Mouse (Mus musculus): ENCODE results near the gene Nipa2. TPM values are rescaled to one million over a fixed set of nuclear protein-coding genes. Genes with fewer than 3 reads are reported as not detected.

Gene Nipa2
- 10 to 100 TPM; 49.1 to 66.3 (median 54.7) TPM for total RNA-seq (2022)

DNA sequence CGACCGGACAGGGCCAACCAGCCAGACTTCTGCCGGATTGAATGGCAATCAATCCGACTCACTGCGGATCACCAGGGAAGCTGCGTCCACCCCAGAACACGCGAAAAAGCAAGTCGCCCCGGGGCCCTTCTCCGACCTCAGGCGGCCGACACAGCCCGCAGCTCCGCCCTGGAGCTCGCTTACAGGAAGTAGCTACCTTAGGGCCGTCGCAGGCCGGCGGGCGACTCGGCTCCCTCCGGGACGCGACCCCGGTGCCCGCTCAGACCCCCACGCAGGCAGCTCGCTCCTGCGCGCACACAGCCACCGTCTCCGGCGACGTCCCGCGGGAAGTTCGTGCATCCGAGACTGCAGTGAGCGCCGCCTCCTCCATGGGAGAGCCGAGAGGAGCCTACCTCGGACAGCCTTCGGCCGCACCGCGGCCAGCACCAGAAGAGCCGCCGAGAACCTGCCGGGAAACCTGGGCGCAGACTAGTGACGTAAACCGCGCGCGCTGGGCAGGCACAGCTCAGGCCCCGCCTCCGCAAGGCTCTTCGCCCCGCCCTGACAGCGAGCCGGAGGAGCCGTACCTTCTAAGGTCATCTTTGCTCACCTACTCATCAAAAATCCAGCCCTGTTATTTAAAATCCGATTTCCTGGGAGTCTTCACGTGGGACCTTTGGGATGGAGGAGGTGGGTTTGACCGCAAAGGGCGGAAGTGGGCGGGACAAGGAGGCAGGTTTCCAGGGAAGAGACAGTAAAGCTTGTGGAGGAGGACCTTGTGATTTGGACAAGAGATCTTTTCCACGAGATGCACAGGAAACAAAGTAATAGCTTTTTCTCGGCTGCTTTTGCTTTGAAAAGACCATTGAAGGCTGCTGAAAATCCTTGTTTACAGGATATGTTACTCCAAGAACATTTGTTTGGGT is at the start of gene Nipa2:
TSS of gene Nipa2 (minus strand) at position 473 of the 905 bp plus-strand sequence.
- DNase-seq = peak; percentile 88

DNA sequence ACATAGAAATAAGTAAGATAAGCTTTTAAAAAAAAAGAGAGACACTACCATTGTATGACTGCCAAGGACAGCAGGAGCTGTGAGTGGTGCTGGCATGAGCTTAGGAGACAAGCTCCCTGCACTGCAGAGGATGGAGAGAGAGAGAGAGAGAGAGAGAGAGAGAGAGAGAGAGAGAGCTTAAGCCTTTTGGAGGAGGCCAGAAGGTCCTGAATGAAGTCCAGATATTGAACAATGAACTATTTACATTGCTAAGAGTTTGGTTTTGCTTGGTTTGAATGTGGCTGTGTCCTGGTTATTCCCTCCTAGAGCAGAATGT is 48.7 kb upstream of the Nipa2 start:
- no peak for DNase-seq

DNA sequence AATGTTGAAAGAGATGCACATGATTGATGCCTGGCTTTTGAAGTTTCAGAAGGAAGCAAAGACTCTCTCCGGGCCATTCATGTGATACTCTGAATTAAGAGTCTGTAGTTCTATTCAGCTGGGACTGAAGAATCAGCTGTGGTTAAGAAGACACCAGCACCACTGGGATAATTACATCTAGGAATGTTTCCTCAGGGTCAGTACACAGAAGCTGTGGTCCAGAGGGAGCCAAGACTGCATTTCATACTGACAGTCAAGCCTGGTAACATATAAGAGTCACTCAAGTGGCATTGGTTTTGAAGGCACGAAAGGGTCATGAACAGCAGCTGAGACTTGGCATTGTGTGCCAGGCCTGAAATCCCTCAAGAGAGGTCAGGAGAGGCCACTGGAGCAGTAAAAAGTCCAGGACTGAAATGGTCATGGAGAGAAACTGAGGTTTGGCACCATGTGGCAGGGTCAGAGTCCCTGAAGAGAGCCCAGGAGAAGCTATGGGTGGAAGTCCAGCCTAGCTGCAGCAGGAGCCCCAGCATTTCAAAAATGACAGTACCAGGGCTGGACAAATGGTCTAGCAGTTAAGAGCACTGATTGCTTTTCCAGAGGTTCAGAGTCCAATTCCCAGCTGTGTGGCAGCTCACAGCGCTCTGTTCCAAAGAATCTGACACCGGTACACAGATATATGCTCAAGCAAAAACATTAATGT is 48.2 kb upstream of the Nipa2 start:
- no peak for DNase-seq

DNA sequence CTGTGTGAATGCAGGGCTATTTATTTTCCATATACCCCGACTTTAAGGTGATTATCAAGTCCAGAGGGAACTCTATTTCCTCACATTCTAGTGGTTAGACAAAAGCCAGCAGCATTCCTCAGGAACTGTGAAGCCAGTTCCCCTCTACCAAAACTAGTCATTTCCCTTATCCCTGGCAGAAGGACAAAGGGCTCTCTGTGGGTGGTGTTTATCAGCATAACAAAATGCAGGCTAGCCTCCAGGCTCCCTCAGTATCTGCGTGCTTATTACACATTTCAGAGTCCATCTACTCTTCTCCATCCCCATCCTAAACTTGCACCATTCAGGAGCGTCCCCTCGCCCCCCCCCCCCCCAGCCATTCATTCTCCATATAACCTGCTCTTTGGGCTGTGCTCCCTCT is 36.7 kb upstream of the Nipa2 start:
- DNase-seq = no peak

DNA sequence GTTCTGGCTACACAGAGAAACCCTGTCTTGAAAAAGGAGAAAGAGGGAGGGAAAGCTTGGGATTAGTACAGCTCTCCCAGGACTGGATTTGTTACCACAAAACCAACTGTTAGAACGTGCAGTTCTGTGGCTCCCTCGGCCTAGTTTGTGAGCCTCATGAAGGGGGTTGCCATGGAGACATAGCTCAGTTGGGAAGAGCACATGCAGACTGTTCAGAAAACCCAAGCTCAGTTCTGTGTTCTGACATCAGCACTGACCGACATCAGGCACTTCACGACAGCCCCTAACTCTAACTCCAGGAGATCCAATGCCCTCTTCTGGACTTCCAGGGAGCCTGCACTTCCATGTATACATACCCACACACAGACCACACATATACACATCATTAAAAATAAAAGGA is 32.7 kb upstream of the Nipa2 start:
- no peak for DNase-seq

DNA sequence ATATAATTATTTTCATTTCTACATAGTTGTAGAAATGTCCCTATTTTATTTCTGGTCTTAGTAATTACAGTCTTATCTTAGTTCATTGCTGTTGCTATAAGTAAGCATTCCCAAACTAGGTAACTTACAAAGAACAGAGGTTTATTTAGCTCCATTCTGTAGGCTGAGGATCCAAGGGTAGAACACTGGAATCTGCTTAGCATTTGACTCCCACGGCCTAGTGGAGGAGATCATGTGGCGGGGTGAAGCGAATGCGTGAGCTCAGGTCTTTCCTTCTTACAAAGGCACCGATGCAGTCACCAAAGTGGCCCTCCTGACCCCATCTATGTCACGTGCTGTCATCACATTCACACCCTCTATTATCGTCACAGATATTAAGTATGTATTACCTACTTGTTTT is 29.6 kb upstream of the Nipa2 start:
- no peak for DNase-seq

DNA sequence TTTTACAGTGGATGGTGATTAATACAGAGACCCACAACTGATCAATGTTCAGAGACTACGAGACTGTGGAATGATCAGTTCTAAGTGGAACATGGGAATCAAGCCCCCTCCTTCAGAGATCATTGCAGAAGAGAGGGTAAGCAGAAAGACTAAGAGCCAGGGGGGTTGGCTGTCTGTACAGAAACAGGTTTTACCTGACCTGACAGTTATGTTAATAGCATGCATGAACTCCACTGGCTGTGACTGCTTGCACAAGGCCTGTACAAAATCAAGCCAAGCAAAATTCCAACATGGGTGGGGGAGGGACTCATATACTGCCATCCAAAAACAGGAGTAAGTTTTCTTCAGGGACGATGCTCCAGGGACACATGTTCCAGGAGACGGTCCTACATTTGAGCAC is 28.9 kb upstream of the Nipa2 start:
- DNase-seq = no peak

DNA sequence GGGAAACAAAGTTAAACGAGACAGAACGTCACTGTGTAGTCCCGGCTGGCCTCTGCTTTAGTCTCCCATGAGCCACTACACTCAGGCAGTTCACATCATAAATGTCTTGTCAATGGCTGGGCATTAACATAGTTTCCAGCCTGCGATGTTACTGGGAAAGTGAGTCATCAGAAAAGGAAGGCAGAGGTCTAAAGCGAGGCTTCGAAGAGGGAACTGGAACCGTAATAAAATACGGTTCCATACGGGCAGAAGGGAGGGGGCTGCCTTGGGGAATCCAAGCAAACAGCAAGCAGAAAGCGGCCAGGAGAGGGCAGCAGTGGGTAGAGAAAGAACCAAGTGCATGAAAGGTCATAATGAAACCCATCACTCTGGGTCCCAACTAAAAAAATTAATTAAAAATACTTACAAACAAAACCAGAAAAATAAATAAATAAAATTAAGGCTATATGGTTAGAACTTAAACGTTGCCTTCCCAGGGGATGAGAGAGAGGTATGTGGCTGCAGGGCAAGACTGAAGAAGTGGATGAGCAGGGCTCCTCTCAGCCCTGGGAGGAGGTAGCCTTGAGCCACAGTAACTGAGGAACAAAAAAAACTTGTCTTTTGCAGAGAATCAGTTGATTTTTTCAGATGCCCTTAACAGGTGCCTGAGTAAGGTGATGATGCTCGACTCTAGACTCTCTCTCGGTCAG is 24.4 kb upstream of the Nipa2 start:
- DNase-seq = peak; percentile 30

DNA sequence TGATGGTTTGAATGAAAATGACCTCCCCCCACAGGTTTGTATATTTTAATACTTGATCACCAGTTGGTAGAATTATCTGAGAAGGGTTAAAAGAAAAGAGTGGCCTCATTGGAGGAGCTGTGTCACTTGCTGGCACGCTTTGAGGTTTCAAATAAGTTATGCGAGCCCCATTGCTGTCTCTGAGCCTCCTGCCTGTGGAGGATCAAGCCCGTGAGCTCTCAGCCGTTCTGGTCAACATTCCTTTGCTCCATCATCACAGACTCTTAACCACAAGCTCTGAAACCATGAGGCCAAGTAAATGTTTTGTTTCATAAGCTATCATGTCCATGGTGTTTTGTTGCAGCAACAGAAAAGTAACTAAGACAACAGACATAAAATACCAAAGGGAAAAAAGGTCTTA is 22.5 kb upstream of the Nipa2 start:
- no peak for DNase-seq

DNA sequence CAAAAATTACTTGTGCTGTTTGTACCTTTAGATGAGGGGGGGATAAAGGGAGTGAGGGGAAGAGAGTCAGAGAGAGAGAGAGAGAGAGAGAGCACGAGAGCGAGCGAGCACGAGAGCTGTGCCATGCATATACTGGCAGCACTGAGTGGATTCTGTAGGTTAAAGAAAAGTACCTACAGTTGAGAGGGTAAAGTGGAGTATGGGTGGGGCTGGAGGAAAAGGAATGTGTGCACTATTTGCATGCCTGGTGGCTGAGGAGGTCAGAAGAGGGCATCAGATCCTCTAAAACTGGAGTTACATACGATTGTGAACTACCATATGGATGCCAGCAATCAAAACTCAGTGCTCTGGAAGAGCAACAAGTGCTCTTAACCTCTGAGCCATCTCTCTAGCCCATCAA is 20.8 kb upstream of the Nipa2 start:
- no peak for DNase-seq

DNA sequence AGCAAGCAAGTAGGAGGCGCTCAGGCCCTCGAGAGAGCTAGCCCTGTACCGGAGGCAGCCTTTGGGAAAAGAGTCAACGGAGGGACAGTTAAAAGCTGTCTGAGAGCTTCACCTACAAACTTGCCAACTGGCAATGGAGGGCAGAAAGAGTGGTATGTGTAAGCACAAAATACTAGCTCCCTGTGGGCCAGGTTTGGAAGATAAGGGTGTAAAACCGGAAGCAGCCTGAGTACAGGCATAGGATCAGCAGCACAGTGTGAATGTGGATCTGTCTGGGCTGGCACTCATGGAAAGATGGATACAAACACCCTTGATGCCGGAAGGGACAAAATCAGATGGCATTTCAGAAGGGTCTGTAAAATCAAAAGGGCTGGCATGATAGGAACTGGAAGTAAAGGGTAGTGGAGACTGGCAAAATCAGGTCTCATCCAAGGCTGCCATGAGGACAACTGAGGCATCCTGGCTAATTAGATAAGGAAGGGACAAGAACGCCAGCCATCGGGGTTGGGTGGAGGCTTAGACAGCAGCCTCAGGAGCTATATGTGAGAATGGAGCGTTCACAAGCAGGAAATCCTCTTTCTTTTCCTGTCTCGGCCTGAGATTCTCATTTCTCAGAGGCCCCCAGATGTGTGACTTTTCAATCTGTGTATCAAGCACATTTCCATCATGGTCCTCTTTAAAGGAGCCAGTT is 19.9 kb upstream of the Nipa2 start:
- DNase-seq = no peak

DNA sequence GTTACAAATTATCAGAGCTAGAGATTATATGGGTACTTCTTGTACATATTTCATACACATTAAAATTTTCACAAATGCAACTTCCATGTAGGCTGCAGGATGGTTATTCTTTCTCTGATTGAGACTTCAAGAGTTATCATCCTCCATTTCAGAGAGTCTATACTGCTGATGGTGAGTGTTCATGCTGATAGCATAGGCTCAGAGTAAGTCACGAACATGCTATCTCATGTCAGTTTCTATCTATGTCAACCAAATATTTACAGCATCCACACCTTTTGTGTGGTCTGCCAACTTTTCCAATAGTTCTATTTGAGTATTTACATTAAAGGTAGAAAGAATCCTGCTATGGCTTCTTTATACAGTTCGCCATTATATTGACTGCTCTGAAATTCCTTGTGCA is 19.2 kb upstream of the Nipa2 start:
- no peak for DNase-seq

DNA sequence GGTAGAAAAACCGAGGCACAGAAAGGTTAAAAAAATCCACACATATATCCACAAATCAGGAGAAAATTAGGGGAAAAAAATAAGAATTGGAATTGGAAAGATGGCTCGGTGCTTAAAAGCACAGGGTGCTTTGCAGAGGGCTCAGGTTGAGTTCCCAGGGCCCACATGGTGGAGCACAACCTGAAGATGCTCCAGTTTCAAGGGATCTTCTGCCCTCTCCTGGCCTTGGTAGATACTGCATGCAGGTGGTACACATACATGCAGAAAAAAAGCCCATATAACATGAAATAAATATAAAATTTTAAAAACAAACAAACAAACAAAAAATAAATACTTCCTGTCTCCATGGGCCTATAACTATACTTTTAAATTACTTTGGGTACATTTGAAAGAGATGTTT is 12.2 kb upstream of the Nipa2 start:
- DNase-seq = no peak

DNA sequence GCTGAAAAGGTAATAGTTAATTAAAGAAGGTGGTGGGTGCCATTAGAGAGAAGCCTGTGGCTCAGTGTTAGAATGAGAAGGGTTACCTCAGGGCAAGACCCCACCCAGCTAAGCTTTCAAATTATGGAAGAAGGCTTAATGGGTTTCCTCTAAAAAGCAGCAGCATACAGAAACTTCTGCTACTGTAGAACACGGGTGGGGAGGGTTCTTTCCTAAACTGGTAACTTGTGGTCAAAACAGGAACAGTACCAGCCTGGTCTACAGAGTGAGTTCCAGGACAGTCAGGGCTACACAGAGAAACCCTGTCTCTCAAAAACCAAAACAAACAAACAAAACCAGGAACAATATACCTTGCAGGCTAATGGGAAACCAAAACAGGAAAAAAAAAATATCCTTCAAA is 7.1 kb upstream of the Nipa2 start:
- no peak for DNase-seq

DNA sequence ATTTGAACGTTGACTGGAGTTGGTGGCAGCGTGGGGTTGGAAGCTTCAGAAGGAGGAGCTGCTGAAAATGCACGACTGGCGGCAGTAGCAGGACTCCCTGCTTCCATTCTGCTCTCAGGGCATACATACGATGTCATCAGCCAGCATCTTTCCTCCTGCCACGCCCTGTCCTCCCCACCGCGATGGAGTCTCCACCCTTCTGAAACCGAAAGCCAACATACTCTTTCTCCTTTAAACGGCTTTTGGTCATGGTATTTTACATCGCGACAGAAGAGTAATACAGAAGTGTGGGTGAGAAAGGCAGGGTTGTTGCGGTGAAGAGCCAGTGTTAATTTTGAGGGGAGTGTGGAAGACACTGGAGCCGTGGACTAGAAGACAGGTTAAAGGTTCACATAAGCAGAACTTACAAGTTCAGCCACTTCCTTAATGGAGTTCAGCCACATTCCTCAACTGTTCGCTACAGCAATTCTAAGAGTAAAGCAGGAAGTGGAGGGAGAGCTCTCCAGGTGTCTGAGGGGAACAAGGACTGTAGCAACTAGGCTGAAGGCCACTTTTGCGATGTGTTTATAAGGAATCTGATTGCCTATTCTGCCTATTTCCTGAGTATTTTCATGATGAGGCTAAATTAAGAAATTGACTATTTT is 6.1 kb upstream of the Nipa2 start:
- no peak for DNase-seq

DNA sequence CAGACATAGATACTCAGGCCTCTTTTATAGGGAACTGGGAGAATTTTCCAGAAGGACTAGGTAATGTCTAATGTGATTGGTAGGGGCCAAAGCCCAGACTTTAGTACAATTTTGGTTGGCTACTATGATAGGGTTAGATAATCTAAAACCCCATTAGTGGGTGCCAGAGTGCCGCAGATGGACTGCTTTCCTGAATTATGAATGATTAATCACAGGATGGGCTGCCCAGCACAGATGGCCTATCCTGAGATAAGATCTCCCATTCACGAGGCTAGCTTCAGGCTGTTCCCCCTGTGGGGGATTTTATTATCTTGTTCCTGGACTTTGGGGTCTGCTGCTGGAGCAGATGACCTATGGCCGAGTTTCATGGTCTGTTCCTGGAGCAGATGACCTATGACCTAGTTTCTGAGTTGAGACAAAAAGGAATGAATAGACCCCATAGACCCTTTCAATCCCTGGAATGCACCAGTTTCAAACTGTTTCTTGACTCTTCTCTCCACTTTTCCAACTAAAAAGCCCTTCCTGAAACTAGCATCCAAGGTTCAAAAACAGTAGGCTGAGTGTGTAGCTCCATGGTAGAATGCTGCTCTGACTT is 4.7 kb upstream of the Nipa2 start:
- DNase-seq = no peak

DNA sequence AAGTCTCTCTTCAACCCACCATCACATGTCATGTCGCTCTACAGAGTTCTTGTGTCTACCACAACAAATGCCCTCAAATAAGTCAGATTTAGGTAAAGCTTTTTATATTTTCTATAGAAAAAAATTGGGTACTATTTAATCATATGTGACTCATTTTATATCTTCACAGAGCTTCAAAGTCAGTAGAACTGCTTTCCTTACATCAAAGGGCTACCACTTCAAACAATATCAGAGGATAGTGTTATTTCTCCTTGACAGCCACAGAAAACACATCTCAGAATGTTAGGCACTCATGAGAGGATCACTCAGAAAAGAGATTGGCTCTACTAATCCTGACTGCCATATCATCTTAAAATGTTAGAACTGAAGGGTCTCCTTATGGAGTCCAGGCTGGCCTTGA is 1.8 kb downstream of the Nipa2 start:
- DNase-seq = no peak

DNA sequence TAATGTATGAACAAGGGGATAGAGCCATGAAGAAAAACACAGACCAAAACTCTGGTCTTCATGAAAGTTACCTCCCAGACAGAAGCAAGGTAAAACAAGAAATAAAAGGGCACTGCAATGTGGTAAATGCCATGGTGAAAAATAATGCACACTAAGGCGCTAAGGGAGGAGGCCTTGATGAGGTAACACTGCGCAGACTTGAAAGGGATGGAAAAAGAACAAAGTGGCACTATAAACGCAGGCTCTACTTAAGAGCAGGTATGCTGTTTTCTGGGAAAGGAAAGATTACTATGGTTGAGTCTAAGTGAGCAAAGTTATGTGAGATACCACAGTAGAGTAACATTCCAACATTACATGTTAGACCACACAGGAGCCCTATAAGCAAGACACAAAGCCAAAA is 2.5 kb downstream of the Nipa2 start:
- DNase-seq = no peak

DNA sequence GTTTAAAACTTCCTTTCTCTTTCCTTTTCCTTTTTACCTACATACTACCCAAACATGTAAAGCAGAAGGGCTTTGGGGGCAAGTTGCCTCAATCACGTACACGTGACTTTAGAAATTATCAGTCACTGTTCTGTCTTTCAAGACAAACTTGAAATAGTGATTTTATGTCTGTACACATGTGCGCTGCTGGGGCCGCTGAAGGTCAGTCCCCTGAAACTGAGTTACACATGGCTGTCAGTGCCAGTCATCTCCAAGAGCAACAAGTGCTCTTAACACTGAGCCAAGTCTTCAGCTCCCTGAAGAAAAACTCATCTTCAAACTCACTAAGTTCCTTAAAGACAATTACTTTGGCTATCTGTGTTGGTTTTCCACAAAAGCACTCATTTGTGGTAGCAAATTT is 4.4 kb downstream of the Nipa2 start:
- no peak for DNase-seq

DNA sequence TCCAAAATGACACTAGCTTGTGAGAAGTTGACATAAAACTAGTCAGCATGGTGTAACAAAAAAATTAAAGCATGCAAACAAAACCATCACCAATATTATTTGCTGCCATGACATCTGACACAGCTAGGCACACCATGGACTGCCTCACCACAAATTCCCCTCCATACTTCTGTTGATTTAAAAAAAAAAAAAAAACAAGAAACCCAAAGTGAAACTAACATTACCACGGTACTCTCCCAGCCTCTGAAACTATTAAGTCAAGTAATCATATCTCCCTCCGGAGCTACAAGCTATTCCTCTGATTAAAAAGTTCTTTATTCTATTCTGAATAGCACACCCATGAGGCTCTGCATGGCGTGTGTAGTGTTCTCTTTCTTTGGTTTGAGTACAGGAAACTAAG is 5.1 kb downstream of the Nipa2 start:
- no peak for DNase-seq

DNA sequence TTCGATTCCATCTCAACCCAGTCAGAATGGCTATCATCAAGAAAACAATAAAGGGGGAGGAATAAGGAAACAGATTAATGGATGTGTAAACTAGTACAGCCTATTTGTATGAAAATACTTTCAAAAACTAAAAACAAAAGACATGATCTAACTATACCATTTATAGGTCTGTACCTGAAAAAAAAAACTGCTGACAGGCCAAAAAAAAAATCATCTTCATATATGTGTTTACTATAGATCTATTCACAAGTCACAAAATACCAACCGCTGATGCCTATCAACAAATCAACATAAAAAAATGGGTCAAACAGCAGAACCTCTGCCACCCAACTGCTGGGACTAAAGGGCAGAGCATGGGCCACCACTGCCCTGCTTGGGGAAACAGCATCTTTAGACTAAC is 6.2 kb downstream of the Nipa2 start:
- no peak for DNase-seq

DNA sequence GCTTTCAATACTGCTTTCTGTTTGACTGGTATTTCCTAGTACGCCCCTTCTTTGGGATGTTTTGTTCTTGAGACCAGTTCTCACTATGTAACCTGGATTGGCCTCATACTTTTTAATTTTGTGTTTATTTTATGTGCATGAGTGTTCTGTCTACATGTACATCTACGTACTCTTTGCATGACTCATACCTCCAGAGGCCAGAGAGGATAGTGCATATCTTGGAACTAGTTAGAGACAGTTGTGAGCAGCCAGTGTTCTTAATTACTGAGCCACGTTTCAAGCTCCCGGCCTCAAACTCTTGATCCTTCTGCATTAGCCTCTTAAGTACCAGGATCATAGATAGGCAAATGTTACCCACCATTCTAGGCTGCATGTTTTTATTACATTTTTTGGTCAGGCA is 23.9 kb downstream of the Nipa2 start:
- no peak for DNase-seq

Measured in adrenal gland, adult 8-10 months (tissue).